Mouse (Mus musculus) CD4-positive helper T cell, adult 2 months (primary cell): ENCODE measurements around the gene Ip6k3.
A peak's percentile ranks its signal among the peaks of the same experiment; 100 is the strongest.

Experiments used
- DNase-seq: peaks from one replicate; pipeline ENCODE4 v3.0.0-alpha.2; 2012; ENCODE audit warnings: low read depth, missing footprints, low spot score

Gene Ip6k3

GRCm38 (mm10) chr17:27123103-27123502, 44.5 kb downstream of the Ip6k3 start:
- DNase-seq: no peak

GRCm38 (mm10) chr17:27122701-27123100, 44.9 kb downstream of the Ip6k3 start:
- no peak for DNase-seq

DNA sequence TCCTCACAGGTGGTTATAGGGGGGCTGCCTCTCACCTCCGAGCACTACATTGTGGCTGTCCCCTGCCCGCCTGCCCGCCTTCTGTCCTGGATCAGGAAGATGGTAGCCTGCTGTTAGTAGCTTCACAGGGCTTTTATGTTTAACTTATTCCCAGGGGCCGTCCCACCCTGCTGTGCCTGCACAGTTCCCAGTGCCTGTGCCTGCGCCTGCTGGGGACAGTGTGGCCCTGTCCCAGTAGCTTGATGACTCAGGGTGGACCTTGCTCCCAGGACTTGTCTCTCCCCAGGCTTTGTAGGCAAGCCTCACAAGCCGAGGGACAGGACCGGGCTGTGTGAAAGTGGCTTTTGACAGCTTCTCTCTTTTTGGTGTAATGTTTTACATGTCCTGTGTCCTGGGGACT, 45.8 kb downstream of the Ip6k3 start:
- DNase-seq: no peak

DNA sequence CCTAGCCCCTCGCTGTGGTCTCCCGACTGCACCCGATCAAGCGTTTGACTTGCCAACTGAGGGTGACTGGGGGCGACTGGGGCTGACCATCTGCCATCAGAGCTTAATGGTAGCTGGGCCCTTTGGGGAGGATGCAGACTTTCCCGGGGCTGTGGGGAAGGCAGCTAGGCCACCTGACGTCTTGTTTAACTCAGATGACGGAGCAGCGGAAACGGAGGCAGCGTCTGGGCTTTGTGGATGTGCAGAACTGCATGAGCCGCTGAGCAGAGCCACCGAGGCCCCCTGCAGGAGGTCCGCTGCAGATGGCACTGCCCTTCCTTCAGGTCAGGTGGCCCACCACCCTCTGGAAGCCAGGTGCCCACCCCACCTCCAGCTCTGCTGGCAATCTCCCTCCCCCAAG, 46.3 kb downstream of the Ip6k3 start:
- no peak for DNase-seq

GRCm38 (mm10) chr17:27120561-27121024, 47.0 kb downstream of the Ip6k3 start:
- DNase-seq: no peak

GRCm38 (mm10) chr17:27119954-27120353, 47.6 kb downstream of the Ip6k3 start:
- no peak for DNase-seq

DNA sequence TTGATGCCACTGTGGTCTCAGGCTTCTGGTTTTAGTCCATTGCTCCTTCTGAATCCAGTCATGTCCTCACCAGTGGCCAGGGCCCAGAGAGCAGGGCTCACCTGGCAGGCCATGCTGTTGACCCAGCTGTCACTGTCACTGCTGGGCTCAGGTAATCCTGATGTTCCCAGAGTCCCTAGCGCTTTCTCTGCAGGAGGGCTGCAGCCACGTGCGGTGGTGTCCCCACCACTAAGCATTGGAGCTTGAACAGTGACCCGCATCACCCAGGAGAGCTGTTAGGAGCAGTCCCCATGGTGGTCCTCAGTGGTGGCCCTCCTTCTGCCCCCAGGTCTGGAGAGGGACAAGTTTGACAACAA, 48.1 kb downstream of the Ip6k3 start:
- no peak for DNase-seq

DNA sequence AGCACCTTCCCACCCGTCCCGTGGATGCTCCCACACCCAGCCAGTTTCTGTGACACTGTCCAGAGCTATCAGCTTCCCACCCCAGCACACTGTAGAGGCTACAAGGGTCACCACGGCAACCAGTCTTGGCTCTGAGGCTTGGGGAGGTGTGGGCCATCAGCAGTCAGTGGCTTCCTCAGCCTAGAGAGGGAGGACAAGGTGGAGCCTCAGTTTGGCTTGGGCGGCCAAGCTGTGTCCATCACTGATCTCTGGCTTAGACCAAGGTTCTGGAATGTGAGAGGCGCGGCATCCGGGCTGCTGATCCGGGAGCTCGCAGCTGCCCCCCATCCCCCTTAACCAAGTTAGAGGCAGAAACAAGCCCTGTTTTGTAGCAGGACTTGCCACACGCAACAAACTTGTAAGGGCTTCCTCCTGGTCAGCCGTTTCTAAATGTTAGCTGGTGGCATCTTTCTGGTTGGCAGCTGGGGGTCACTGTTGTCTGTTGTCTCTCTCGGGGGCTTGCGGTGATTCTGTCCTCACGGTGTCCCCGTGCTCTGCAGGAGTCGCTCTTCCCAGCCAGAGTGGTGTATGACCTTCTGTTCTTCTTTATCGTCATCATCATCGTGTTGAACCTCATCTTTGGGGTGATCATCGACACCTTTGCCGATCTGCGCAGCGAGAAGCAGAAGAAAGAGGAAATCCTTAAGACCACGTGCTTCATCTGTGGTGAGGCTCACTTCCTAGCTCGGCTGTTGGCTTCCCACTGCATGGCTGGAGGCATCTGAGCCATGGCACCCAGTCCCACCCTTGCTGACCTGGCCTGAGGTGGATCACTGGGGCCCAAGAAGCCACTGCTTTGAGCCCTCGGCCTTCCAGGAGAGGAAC, 48.7 kb downstream of the Ip6k3 start:
- DNase-seq: peak; percentile 50

GRCm38 (mm10) chr17:27110072-27110471, 57.5 kb downstream of the Ip6k3 start:
- no peak for DNase-seq

DNA sequence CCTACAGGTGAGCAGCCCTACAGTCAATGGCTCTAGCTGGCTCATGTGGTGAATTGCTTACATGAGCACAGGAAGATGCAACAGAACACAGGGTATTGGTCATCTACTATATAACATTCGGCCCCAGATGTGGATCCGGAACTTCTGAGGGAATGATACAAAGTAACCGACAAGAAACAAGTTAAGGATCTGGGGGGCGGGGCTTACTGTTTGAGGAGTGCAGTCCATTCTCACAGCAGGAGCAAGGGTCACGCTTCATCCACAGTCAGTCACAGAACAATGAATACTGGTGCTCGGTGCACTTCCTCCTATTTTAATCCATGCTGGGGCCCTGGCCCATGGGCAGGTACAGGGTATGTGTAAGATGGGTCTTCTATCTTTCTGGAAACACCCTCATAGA, 59.7 kb downstream of the Ip6k3 start:
- no peak for DNase-seq

GRCm38 (mm10) chr17:27106745-27107144, 60.9 kb downstream of the Ip6k3 start:
- peak; percentile 51 for DNase-seq

DNA sequence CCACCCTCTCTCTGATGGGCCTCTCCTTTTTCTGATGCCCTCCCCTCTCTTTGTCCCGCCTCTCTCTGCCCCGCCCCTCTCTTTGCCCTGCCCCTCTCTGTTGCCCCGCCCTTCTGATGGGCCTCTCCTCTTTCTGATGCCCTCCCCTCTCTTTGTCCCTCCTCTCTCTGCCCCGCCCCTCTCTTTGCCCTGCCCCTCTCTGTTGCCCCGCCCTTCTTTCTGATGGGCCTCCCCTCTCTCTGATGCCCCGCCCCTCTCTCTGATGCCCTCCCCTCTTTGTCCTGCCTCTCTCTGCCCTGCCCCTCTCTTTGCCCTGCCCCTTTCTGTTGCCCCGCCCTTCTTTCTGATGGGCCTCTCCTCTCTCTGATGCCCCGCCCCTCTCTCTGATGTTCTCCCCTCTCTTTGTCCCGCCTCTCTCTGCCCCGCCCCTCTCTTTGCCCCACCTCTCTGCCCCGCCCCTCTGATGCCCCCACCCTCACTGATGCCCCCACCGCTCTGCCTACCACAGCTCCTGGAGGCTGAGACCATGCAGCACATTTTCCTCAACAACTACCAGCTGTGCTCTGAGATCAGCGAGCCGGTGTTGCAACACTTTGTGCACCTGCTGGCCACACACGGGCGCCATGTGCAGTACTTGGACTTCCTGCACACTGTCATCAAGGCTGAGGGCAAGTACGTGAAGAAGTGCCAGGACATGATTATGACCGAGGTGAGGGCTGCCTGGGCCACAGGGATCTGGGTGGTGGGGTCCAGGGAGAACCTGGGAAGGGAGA, 61.7 kb downstream of the Ip6k3 start:
- peak; percentile 30 for DNase-seq

- no peak for DNase-seq
Measured at GRCm38 (mm10) chr17:27101675-27102074, 65.9 kb downstream of the Ip6k3 start.

DNA sequence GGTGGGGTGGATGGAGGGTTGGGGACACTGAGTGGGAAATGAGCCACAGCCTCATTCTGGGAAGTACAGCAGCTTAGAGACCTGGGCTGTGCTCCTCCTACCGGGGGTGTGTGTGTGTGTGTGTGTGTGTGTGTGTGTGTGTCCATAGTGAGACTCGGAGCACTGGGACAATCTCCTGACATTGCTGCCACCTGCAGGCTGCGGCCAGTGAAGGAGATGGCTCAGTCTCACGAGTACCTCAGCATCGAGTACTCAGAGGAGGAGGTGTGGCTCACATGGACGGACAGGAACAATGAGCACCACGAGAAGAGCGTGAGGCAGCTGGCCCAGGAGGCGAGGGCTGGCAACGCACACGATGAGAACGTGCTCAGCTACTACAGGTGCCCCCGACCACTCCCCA, 71.9 kb downstream of the Ip6k3 start:
- DNase-seq: no peak
